Mouse (Mus musculus) small intestine, adult 2 months (tissue): Measurements from ENCODE around the gene Thsd7a. TPM values are rescaled to one million over a fixed set of nuclear protein-coding genes. Genes with fewer than 3 reads are reported as not detected.

Experiments used
- H3K27ac ChIP-seq: fragments of 200-500 bp; 2 replicates; pipeline ENCODE4 v1.5.1; 2012; ENCODE audit warnings: low read depth, low read length, control low read depth, inconsistent platforms; ENCODE audit not compliant: insufficient read depth
- H3K27me3 ChIP-seq: fragments of 200-500 bp; 2 replicates; pipeline ENCODE4 v1.6.1; 2012; ENCODE audit warnings: mild to moderate bottlenecking, moderate library complexity, low read length, inconsistent platforms; ENCODE audit not compliant: control insufficient read depth, insufficient read depth
- H3K36me3 ChIP-seq: fragments of 200-500 bp; 2 replicates; pipeline ENCODE4 v1.6.1; 2012; ENCODE audit warnings: mild to moderate bottlenecking, low read length, control low read depth, inconsistent platforms; ENCODE audit not compliant: control insufficient read depth, insufficient read depth
- H3K4me1 ChIP-seq: fragments of 200-500 bp; 2 replicates; pipeline ENCODE4 v1.6.1; 2012; ENCODE audit warnings: low read length, inconsistent platforms, mixed read lengths; ENCODE audit not compliant: control insufficient read depth, insufficient read depth, insufficient read length
- H3K4me3 ChIP-seq: fragments of 200-500 bp; 2 replicates; pipeline ENCODE4 v1.5.1; 2012; ENCODE audit warnings: low read depth, mild to moderate bottlenecking, control low read depth, inconsistent platforms, low read length, moderate library complexity
- CTCF ChIP-seq: fragments of 200-500 bp; IDR thresholded peaks from 2 replicates; pipeline ENCODE4 v1.5.1; 2012; ENCODE audit warnings: low read depth, mild to moderate bottlenecking, control low read depth, inconsistent platforms, low read length, moderate library complexity, mixed read lengths; ENCODE audit not compliant: insufficient replicate concordance, insufficient read length; ENCODE audit errors: extremely low read depth
- POLR2A ChIP-seq: fragments of 200-500 bp; IDR thresholded peaks from 2 replicates; pipeline ENCODE4 v1.6.1; 2012; ENCODE audit warnings: low read depth, mild to moderate bottlenecking, control low read depth, inconsistent platforms, low read length, moderate library complexity
- WGBS: fragments of 180-500 bp; shearing (Covaris S2); methylation state at CpG from one replicate; pipeline ENCODE4 v1.1.7; 2018; 5-methylcytosine and 5-hydroxymethylcytosine counted together
- polyA plus RNA-seq: library from polyadenylated mRNA; depleted of rRNA; stranded (reverse); fragments of >200 nt; gene quantifications from 2 replicates; pipeline ENCODE4 v1.2.3, GENCODE M21; 2012

Gene Thsd7a
- polyA plus RNA-seq, 1 experiment, result 1.8 TPM

DNA sequence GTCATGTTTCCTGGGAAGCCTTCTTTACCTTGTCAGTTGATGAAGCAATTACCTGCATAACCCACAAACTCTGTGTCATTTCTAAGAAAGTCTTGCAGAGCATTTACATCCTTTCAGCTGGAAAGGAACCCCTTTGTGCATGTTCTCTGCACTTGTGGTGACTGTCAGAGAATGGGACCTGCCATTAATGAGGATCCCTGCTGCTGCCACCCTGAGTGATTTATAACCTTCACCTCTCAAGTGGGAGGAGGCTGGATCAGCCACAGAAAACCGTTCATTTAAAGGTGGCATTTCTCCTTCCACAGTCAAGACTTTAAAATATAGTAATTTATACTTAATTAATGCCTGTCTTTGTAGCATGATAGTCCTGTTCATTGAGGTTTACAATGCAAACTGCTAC lies 99.6 kb downstream of the Thsd7a start:
- no peaks in the 10 kb centered on the region for H3K27me3 ChIP-seq

DNA sequence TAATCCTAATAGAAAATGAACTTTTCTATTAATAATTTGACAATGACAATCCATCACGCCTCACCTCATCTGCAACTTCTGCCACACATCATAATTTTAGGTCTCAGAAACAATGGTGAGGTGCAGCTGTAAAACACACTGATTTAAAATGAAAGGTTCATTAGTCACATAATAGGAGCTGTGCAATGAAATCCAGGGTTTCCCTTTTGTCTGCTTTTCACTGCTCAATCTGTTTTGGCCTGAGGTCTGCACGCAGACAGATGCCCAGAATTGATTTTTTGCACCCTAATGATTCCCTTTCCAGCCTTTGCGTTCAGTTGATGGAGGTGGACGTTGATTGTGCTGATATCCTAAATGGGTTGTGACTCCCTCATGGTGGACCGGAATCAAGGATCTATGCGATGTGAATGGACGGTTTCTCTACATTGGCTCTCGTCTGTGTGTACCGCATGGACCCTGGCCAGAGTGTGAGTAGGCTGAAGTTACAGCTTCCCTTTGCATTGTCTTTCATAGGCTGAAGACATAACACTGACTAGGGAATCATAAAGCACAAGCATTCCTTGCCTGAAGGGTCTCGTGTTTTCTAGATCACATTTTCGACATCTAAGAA lies 120.5 kb downstream of the Thsd7a start:
- no peaks in the 10 kb centered on the region for H3K4me1 ChIP-seq
- no peaks in the 10 kb centered on the region for H3K36me3 ChIP-seq
- no peaks in the 10 kb centered on the region for H3K27me3 ChIP-seq
- H3K4me3 ChIP-seq, result no peak overlapping the region
- 84% methylated on average over 11 of the region's 11 CpGs for WGBS
- TF ChIP-seq POLR2A (no peak), CTCF (no peak)
- H3K27ac ChIP-seq, result no peak overlapping the region

More for the DNA sequence above, 99.6 kb downstream of the Thsd7a start:
- H3K36me3 ChIP-seq, result no peaks in the 10 kb centered on the region
- no peak overlapping the region for H3K27ac ChIP-seq
- H3K4me3 ChIP-seq, result no peak overlapping the region
- no peaks in the 10 kb centered on the region for H3K4me1 ChIP-seq
- TF ChIP-seq POLR2A (no peak), CTCF (no peak)
- WGBS, result 2% methylated on average over 1 of the region's 1 CpGs

DNA sequence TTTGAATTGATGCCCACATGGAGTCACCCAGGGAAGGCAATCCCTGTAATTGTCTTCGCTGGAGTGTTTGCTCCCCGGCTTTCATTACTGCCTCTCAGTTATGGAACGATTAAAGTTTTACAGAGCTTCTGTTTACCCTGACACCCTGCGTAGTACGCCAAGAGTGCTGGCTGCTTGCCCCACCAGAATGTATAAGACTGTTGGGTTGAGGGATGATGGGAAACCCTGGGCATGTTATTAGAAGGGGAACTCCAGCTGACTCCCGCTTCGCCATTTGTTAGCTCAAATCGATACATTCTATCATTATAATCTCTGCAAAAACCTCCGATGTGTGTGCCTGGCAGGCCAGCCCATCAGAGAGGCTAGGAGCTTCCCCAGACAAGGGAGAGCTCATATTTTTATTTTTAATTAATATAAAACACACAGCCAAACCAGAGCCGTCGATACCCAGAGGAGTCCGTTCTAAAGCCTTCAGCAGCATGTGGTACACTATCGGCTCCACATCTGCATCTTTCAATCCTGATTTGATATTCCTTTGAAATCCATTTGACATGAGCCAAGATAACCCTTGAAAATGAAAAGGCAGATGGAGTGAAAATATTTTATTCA lies 142.5 kb downstream of the Thsd7a start:
- 69% methylated on average over 13 of the region's 13 CpGs for WGBS
- Histone ChIP-seq H3K4me1 (no peaks in the 10 kb centered on the region), H3K27me3 (no peaks in the 10 kb centered on the region), H3K36me3 (no peaks in the 10 kb centered on the region), H3K4me3 (no peak overlapping the region), H3K27ac (no peak overlapping the region)
- TF ChIP-seq CTCF, result no peak
- no peak for TF ChIP-seq POLR2A

DNA sequence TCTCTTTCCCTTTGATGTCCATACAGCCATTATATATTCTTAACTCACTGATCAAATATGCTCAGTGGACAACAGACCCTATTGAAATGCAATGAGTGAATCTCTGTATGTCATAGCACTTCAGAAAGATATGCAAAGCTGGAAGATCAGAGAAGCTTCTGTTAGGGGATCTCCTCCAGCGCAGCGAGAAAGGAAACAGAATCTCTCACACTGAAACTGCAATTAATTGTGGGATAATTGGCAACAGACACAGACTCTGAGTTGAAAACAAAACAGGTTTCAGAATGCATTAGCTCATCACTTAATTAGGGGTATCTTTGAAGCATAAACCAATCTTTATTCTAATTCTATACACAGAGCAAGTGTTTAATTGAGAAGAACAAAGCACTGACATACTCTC lies 146.3 kb downstream of the Thsd7a start:
- TF ChIP-seq CTCF (no peak), POLR2A (no peak)
- no peak overlapping the region for H3K4me3 ChIP-seq

DNA sequence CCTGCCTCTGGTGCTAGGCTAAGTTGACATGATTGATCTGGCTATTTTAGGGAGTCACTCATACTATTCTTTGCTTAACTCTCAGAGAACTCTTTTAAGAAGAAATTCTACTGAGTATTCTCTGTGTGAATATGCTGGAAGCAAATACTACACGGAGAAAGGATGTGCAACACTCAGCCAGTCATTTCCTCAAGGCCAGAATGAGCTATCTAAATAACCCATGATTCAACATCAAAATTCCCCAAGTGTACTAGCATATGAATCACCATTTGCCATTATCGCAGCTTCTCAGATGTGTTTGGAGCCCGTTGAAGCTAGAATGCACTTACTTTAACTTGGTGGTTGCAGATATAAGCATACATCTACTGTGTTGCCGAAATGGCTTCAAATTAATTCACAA lies 147.0 kb downstream of the Thsd7a start:
- Histone ChIP-seq H3K36me3 (no peaks in the 10 kb centered on the region), H3K27ac (no peak overlapping the region), H3K4me1 (no peaks in the 10 kb centered on the region), H3K27me3 (no peaks in the 10 kb centered on the region), H3K4me3 (no peak overlapping the region)
- TF ChIP-seq CTCF (no peak), POLR2A (no peak)
- 79% methylated on average over 4 of the region's 4 CpGs for WGBS

More for the DNA sequence above, 146.3 kb downstream of the Thsd7a start:
- Histone ChIP-seq H3K36me3 (no peaks in the 10 kb centered on the region), H3K4me1 (no peaks in the 10 kb centered on the region), H3K27ac (no peak overlapping the region), H3K27me3 (no peaks in the 10 kb centered on the region)
- 81% methylated on average over 2 of the region's 2 CpGs for WGBS

DNA sequence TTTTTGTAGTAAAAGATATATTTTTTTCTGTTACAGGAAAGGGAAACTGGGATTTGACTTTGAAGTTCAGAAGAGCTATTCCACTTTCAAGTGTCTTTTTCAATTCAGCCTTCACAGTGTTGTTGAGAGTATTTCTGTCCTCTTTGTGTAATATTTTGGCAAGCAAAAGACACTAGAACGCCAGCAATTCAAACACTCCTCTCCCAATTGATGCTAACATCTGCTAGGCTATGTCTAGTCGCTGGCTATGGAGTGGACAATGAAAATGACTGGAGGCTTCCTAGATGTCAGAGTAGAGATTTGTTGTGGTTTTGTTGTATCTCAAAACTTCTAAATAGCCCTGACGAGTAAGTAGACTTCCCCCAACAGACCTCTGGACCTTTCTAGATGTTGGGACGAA lies 164.8 kb downstream of the Thsd7a start:
- H3K4me1 ChIP-seq, result no peaks in the 10 kb centered on the region
- H3K27ac ChIP-seq, result no peak overlapping the region
- no peak for TF ChIP-seq POLR2A
- no peaks in the 10 kb centered on the region for H3K36me3 ChIP-seq
- 63% methylated on average over 4 of the region's 4 CpGs for WGBS
- H3K4me3 ChIP-seq, result no peak overlapping the region
- H3K27me3 ChIP-seq, result no peaks in the 10 kb centered on the region

DNA sequence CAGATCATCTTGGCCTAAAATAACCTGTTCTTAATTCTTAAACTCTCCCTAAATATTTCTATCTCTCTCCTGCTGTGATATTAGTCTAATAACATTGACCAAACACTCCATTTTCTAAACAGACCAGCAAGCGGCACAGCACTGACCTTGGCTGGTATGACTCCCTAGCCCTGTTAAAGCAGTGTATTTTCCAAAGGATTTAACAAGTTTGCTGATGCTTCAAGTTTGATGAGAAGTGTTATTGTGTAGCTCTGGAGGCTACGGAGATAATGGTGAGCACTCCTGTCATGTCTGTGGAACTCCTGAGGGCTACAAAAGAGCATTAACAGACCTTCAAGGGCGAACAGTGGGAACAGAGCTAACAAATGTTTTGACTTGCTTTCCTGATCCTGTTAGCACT lies 168.1 kb downstream of the Thsd7a start:
- TF ChIP-seq CTCF, result no peak
- no peak for TF ChIP-seq POLR2A
- H3K27ac ChIP-seq, result no peak overlapping the region
- H3K27me3 ChIP-seq, result no peaks in the 10 kb centered on the region
- no peaks in the 10 kb centered on the region for H3K36me3 ChIP-seq
- H3K4me3 ChIP-seq, result no peak overlapping the region
- 63% methylated on average over 3 of the region's 3 CpGs for WGBS
- no peaks in the 10 kb centered on the region for H3K4me1 ChIP-seq

DNA sequence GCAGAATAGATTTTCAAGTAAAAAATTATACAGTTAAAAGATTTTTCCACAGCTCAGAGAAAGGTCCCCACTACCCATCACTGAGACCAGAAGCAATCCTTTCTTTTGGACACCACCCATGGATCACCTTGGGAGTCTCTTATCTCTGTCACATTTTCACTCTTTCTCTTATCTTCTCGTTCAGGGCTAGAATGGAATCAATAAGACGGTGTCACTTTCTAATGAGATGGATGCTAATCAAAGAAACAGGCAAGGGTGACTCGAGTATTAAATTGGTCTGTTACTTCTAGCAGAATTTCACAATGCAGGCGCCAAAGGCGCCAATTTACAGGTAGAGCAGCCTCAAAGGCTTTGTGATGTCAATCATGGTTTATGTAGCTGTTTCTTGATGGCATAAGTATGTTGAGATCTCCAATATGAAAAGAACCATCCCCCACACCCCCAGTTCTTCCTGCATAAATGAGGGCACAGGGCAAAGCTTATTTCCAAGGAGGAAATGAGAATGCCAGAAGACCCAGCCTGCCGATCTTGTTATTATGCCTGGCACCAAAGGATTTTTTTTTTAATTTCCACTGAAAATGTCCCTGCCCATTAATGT lies 173.5 kb downstream of the Thsd7a start:
- H3K27ac ChIP-seq, result no peak overlapping the region
- no peaks in the 10 kb centered on the region for H3K36me3 ChIP-seq
- TF ChIP-seq CTCF (no peak), POLR2A (no peak)
- no peaks in the 10 kb centered on the region for H3K27me3 ChIP-seq
- no peaks in the 10 kb centered on the region for H3K4me1 ChIP-seq
- WGBS, result 68% methylated on average over 6 of the region's 6 CpGs
- H3K4me3 ChIP-seq, result no peak overlapping the region
